Mouse (Mus musculus) left cerebral cortex, adult 18-20 months (tissue): ENCODE data around the gene Prdm15. TPM values are rescaled to one million over a fixed set of nuclear protein-coding genes. Genes with fewer than 3 reads are reported as not detected.

Source experiments
- DNase-seq, 2 experiments: peaks; one replicate each; pipeline ENCODE4 v3.0.0; 2021 to 2022; ENCODE audit warnings: low spot score in 2 of 2, mixed read lengths in 1 of 2
- total RNA-seq, 2 experiments: library from RNA; stranded (reverse); gene quantifications; 2 replicates each; pipeline ENCODE4 v1.2.3; 2021

Prdm15 gene
- total RNA-seq, 2 experiments from 2014 or later, result 17.9 to 19.3 TPM

DNA sequence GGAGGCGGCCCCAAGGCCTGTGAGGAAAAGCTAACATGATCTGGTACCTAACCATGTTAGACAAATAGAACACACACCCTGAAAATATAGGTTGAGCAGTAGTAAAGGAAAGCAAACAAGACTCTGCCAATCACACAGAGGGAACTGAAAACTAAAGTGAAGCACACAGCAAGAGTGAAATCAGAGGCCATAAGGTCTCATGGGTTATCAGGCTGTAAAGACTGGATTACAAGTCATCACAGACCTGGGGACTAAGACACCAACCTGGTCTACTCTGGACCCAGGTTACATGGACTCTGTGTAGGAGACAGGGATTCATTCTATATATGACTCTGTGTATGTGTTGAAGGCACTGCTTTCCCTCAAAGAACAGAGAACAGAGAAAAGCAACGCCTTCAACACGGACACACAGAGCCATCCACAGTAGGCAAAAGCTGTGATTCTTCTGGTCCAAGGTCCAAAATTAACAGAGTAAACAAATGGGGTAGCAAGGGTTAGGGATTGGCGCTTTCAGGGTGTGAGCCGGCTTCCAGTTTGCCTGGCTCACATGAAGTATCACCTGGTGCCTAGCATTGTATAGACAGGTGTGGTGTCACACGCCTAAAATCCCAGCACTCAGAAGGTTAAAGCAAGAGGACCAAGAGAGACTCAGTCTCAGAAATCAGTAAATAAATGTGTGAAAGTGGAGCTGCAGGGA lies 28.2 kb downstream of the Prdm15 start:
- DNase-seq, result no peak

DNA sequence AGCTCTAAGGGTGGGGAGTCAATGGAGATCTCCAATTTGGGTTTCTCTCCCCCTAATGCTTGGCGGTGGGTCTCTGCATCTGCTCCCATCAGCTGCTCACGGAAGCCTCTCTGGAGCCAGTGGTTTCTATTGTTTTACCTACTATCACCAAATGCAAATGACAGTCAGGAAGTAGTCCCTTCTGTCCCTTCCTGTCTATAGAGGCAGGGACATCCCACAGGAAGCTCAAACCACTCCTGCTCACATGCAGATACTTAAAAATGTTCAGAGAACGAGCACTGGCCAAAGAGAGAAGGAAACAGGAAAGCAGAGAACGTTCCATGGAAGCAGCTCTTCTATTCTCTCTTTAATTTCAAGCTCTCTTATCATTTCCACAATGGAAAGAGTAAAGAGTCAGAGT lies 32.1 kb downstream of the Prdm15 start:
- no peak for DNase-seq

DNA sequence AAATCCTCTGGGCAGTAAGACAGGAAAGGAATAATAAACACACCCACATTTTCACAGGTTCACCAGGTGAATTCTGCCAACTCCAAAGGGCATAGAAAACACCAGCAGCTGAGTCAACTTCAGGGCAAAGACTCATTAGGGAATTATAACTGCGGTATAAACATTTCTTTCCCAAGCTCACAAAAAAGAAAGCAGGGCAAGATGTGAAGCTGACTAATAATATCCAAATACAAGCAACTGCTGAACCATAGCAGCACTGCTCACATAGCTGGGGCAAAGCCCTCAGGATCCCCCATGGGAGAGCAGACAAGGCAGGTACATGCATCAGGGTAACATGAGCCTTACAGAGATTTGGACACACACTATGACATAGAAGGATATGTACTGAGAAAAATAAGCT lies 34.2 kb downstream of the Prdm15 start:
- no peak for DNase-seq

DNA sequence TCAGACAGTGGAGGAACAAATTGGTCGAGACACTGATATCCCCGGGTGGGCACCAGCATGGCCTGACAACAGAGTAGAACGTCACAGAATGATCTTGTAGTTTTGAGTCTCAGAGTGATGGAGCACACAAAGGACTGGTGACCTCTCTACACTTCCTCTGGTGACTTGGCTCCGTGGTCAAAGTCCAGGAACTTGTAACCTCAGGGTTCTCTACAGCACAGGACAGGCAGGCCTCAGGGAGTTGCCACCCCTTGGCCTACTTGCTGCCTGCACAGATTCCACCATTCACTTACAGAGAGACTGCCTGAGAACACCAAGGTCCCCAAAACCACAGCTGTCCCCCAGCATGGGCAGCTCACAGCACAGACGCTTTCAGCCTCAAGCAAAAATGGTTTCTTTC lies 36.4 kb downstream of the Prdm15 start:
- no peak for DNase-seq

DNA sequence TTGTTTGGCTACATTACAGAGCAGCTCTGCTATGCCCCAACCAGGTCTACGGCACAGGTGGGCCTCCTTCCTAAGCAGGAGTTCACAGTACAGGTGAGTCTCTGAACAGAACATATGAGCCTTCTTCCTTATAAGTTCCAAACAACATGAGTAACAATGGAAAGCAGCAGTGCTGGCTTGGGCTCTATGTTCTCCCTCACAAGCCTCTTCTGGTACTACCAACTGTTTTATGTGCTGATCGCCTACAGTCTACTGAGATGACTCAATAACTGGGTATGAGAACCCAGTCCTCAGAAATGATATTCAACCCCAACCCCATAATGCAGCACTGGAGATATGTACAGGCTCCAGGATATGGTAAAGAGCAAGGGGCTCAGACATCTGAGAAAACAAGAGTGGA lies 37.6 kb downstream of the Prdm15 start:
- DNase-seq, result no peak

GRCm38 (mm10) chr16:97808881-97809280 lies 42.8 kb downstream of the Prdm15 start:
- peak in 1 of 2 experiments; percentile 13 for DNase-seq

DNA sequence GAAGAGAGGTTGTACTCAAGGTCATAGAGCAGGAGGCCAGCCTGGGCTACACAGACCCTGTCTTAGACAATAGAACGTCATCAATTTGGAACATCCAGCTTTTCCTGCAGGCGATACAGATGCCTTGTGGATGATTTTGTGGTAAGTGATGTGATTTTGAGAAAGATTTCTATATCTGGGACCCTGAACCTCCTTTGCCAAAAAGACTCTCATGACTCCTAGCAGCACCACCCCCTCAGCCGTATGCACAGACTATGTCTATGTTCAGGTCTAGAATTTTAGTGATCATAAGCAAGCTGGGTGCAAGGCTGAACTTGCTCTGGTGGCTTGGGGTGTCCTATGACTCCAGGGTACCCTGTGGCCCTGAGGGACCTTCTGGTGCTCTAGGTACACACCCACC lies 46.0 kb downstream of the Prdm15 start:
- peak in 1 of 2 experiments; percentile 21 for DNase-seq

- DNase-seq, result peak; percentile 82 to 88
Observed at GRCm38 (mm10) chr16:97804680-97805547, 46.7 kb downstream of the Prdm15 start.

- no peak for DNase-seq
Observed at GRCm38 (mm10) chr16:97797950-97798869, 53.4 kb downstream of the Prdm15 start.

- no peak for DNase-seq
Observed at GRCm38 (mm10) chr16:97797212-97797611, 54.4 kb downstream of the Prdm15 start.

DNA sequence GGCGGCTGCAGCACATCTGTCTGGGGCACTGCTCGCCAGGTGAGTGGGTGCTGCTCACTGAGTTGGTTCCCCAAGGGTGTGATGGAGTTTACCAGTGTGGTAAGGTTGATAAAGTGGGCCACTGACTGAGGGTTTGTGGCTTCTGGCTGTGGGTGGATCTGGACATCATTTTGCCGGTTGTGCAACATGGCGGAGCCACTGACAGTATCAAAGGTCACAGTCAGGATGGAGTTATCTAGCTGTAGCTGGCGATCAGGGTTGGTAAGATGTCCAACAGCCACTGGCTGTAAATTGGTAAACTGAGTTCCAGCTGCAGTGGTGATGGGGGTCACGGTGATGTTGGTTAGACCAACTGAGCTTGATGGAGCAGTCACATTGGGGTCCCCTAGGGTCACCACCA lies 57.4 kb downstream of the Prdm15 start:
- no peak for DNase-seq

GRCm38 (mm10) chr16:97783057-97783456 lies 68.6 kb downstream of the Prdm15 start:
- DNase-seq, result no peak

GRCm38 (mm10) chr16:97778353-97779025 lies 73.2 kb downstream of the Prdm15 start:
- peak; percentile 76 to 85 for DNase-seq

- no peak for DNase-seq
Observed at GRCm38 (mm10) chr16:97766501-97766900, 85.1 kb downstream of the Prdm15 start.

- no peak for DNase-seq
Observed at GRCm38 (mm10) chr16:97764626-97765025, 87.0 kb downstream of the Prdm15 start.

DNA sequence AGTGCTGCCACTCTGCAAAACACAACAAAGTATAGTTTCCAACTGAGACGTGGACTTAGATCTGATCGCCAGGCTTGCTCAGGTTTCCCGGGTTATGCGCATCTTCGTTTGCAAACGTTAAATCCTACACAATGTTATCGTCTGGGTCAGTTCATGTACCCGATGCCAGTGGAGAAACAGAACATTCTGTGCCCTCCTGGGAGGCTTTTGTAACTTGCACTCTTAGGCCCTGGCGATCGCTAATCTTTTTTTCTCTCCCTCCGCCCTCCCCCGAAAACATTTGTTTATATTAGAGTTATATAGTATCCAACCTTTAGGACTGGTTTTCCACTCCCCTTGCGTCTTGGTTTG lies 87.7 kb downstream of the Prdm15 start:
- DNase-seq, result no peak

GRCm38 (mm10) chr16:97763061-97763989 lies 88.3 kb downstream of the Prdm15 start, which contains the start of gene Ripk4:
Gene Ripk4 (minus strand): TSS chr16:97763787.
- peak in 1 of 2 experiments; percentile 4 for DNase-seq

DNA sequence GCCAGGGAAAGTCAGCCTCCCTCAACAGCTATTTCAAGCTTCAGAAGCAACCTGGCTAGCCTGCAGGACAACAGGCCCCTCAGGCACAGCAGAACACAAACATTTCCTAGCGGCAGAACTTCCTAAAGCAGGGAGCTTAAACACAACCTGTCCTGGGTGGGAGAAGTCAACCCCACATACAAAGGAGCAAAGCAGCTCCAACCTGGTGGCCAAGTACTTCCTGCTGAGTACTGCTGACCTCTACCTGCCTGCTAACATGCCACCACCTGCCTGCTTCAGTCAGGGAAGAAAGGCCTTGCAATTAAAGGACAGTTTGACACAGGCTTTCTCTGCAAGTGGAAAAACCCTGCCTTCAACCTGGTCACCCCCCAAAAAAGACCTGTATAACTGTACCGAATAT lies 89.9 kb downstream of the Prdm15 start:
- no peak for DNase-seq

GRCm38 (mm10) chr16:97759681-97760080 lies 92.0 kb downstream of the Prdm15 start:
- no peak for DNase-seq

- no peak for DNase-seq
Observed at GRCm38 (mm10) chr16:97758288-97758687, 93.4 kb downstream of the Prdm15 start.
